Mouse (Mus musculus) limb, embryonic 10.5 days (tissue): ENCODE data around the gene Omt2a. TPM values are rescaled to one million over a fixed set of nuclear protein-coding genes. Genes with fewer than 3 reads are reported as not detected.
"Not testable (repeated sequence)": the region's sequence is repeated elsewhere in the genome, so short reads cannot be mapped to it uniquely, and the experiment has no call there.

ENCODE experiments used
- DNase-seq: peaks from one replicate; pipeline ENCODE4 v3.0.0-alpha.2; 2017; ENCODE audit warnings: low spot score
- H3K27ac ChIP-seq: fragments of 300-500 bp; sonication (generic); 2 replicates; pipeline ENCODE4 v1.5.1; 2016; ENCODE audit warnings: mild to moderate bottlenecking
- H3K27me3 ChIP-seq: fragments of 300-500 bp; sonication (generic); 2 replicates; pipeline ENCODE4 v1.6.1; 2016; ENCODE audit warnings: low read depth, mild to moderate bottlenecking; ENCODE audit not compliant: poor library complexity, severe bottlenecking
- H3K36me3 ChIP-seq: fragments of 300-500 bp; sonication (generic); 2 replicates; pipeline ENCODE4 v1.6.1; 2016; ENCODE audit warnings: mild to moderate bottlenecking, moderate library complexity
- H3K4me1 ChIP-seq: fragments of 300-500 bp; sonication (generic); 2 replicates; pipeline ENCODE4 v1.6.1; 2016
- H3K4me3 ChIP-seq: fragments of 300-500 bp; sonication (generic); 2 replicates; pipeline ENCODE4 v1.5.1; 2016; ENCODE audit warnings: mild to moderate bottlenecking, moderate library complexity
- H3K9me3 ChIP-seq: fragments of 300-500 bp; sonication (generic); replicated peaks from 2 replicates; pipeline ENCODE4 v1.6.1; 2016; ENCODE audit warnings: mild to moderate bottlenecking
- WGBS: fragments of 180-500 bp; shearing (Covaris S2); methylation state at CpG from one replicate; pipeline ENCODE4 v1.1.7; 2016; 5-methylcytosine and 5-hydroxymethylcytosine counted together
- polyA plus RNA-seq: library from polyadenylated mRNA; unstranded; fragments of >200 nt; fragmentation: Nextera tagmentation; extraction: Ambion mirVana; gene quantifications from 2 replicates; pipeline ENCODE4 v1.2.1, GENCODE M21; 2016

The Omt2a gene
- polyA plus RNA-seq, 1 experiment from 2014 or later, result not detected

- H3K4me3 ChIP-seq, DNase-seq, H3K27ac ChIP-seq, H3K9me3 ChIP-seq, H3K36me3 ChIP-seq, H3K4me1 ChIP-seq, H3K27me3 ChIP-seq: not testable (repeated sequence)
- 60% methylated on average over 4 of the region's 4 CpGs for WGBS
Measured at GRCm38 (mm10) chr9:78345235-78345634, 30.6 kb upstream of the Omt2a start.

DNA sequence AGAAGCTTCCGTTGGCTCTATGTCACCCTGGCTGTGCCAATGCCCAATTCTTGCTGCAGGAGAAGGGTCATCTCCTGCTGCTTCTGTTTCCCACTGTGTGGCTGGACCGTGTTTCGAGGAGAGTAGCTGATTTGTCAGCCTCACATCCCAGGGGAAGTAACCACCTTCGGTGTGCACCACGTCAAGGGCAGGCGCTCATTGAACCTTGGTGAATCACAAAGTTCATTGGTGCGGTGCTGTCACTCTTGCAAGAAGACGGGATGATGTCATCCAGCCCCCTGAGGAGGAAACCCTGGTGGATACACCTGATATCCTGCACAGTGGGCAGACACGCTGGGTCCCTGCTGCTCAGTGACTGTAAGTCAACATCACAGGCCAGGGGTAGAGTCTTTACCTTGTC lies 28.5 kb upstream of the Omt2a start:
- 90% methylated on average over 9 of the region's 9 CpGs for WGBS
- not testable (repeated sequence) for DNase-seq

DNA sequence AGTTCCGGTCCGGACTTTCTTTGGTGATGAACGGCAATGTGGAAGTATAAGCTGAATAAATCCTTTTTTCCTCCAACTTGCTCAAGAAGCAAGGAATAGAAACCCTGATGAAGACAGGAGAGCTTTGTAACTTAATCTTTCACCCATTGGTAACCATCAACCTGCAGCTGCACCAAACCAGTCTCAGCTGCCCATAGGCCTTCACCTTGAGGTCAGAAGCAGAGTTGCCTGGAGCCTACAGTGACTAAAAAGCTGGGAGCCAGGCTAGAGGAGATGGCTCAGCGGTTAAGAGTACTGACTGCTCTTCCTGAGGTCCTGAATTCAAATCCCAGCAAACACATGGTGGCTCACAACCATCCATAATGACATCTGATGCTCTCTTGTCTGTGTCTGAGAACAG lies 27.9 kb upstream of the Omt2a start:
- DNase-seq, H3K36me3 ChIP-seq, H3K9me3 ChIP-seq, H3K27me3 ChIP-seq, H3K27ac ChIP-seq, H3K4me3 ChIP-seq, H3K4me1 ChIP-seq: not testable (repeated sequence)
- WGBS, result 84% methylated on average over 4 of the region's 4 CpGs

More for the DNA sequence above, 28.5 kb upstream of the Omt2a start:
- H3K36me3 ChIP-seq, H3K27me3 ChIP-seq, H3K4me1 ChIP-seq, H3K4me3 ChIP-seq, H3K9me3 ChIP-seq, H3K27ac ChIP-seq: not testable (repeated sequence)

- H3K27me3 ChIP-seq, H3K36me3 ChIP-seq, H3K9me3 ChIP-seq, H3K27ac ChIP-seq, H3K4me1 ChIP-seq, H3K4me3 ChIP-seq: not testable (repeated sequence)
- 19% methylated on average over 8 of the region's 8 CpGs for WGBS
- peak; percentile 84 for DNase-seq
Measured at GRCm38 (mm10) chr9:78340324-78340723, 25.7 kb upstream of the Omt2a start.

- not testable (repeated sequence) for H3K4me1 ChIP-seq, H3K27ac ChIP-seq, H3K36me3 ChIP-seq, DNase-seq, H3K9me3 ChIP-seq, H3K27me3 ChIP-seq, H3K4me3 ChIP-seq
Measured at GRCm38 (mm10) chr9:78337050-78337449, 22.5 kb upstream of the Omt2a start.

GRCm38 (mm10) chr9:78327289-78327688 lies 12.7 kb upstream of the Omt2a start, which contains the start of gene Omt2b:
Gene Omt2b (plus strand): TSS chr9:78327589.
- H3K27me3 ChIP-seq, H3K9me3 ChIP-seq, DNase-seq, H3K4me1 ChIP-seq, H3K27ac ChIP-seq, H3K36me3 ChIP-seq, H3K4me3 ChIP-seq: not testable (repeated sequence)
- WGBS, result 82% methylated on average over 1 of the region's 1 CpGs

DNA sequence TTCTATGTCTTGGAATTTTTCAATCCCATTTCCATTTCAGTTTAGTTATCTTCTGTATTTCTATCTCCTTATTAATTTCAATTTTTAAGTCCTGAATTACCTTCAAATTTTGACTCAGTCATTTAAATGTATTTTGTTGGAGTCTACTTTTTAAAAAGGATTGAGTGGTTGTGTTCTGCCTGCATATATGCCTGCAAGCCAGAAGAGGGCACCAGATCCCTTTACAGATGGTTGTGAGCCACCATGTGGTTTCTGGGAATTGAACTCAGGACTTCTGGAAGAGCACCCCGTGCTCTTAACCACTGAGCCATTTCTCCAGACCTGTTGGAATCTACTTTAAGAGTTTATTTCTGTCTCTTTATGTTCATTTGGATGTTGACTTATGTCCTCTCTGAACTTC lies 4.9 kb upstream of the Omt2a start:
- H3K27me3 ChIP-seq, result no peaks in the 10 kb centered on the region
- no peak overlapping the region for H3K27ac ChIP-seq
- no peak for DNase-seq
- no peaks in the 10 kb centered on the region for H3K36me3 ChIP-seq
- no peaks in the 10 kb centered on the region for H3K4me1 ChIP-seq
- no peak overlapping the region for H3K4me3 ChIP-seq
- no peaks in the 10 kb centered on the region for H3K9me3 ChIP-seq
- 38% methylated on average over 1 of the region's 1 CpGs for WGBS

DNA sequence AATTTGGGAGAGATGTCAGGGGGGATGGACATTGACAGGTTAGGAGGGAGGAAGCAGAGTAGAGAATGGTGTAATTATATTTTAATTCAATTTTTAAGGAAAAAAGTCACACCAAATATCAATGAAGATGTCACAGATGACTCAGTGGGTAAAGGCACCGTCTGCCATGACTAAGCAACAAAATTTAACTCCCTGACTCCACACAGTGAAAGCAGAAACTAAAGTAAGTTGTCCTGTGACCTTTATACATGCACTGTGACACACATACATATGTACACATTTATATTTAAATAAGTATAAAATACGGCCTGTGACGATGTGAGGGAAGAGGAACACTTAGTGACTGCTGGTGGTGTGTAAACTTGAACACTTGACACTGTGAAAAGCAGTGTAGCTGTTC lies 6.5 kb downstream of the Omt2a start:
- not testable (repeated sequence) for H3K27ac ChIP-seq, H3K4me1 ChIP-seq, H3K4me3 ChIP-seq, H3K27me3 ChIP-seq, H3K9me3 ChIP-seq, DNase-seq, H3K36me3 ChIP-seq
- 88% methylated on average over 3 of the region's 3 CpGs for WGBS

GRCm38 (mm10) chr9:78299143-78299542 lies 15.5 kb downstream of the Omt2a start:
- not testable (repeated sequence) for DNase-seq, H3K4me1 ChIP-seq, H3K27ac ChIP-seq, H3K36me3 ChIP-seq, H3K4me3 ChIP-seq, H3K27me3 ChIP-seq, H3K9me3 ChIP-seq
- 72% methylated on average over 1 of the region's 1 CpGs for WGBS

- H3K4me3 ChIP-seq, result no peak overlapping the region
- 89% methylated on average over 1 of the region's 1 CpGs for WGBS
- H3K27ac ChIP-seq, result no peak overlapping the region
Measured at GRCm38 (mm10) chr9:78298232-78298631, 16.4 kb downstream of the Omt2a start.

GRCm38 (mm10) chr9:78296089-78296488 lies 18.5 kb downstream of the Omt2a start:
- H3K27me3 ChIP-seq, H3K36me3 ChIP-seq, H3K9me3 ChIP-seq, H3K4me3 ChIP-seq, H3K4me1 ChIP-seq, H3K27ac ChIP-seq: not testable (repeated sequence)
- 10% methylated on average over 6 of the region's 6 CpGs for WGBS
- DNase-seq, result peak; percentile 76

More at GRCm38 (mm10) chr9:78298232-78298631, 16.4 kb downstream of the Omt2a start:
- H3K4me1 ChIP-seq, result no peaks in the 10 kb centered on the region
- DNase-seq, result no peak
- H3K27me3 ChIP-seq, result no peaks in the 10 kb centered on the region
- H3K9me3 ChIP-seq, result no peaks in the 10 kb centered on the region
- no peaks in the 10 kb centered on the region for H3K36me3 ChIP-seq

DNA sequence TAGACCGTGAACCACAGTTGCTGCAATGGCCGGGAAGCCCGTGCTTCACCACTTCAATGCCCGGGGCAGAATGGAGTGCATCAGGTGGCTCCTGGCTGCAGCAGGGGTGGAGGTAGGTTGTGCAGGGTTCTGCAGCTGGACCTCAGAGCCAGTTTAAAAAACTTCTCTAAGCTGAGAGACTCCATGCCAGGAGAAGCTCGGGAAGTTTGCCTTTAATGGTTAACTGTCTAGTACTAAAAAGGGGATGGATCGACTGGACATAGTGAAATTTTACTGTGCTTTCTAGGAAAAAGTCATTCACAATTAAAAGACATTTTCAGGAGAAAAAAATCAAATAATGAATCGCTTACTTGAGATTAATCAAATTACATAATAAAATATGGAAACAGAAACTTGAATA lies 19.8 kb downstream of the Omt2a start:
- not testable (repeated sequence) for DNase-seq
- 85% methylated on average over 7 of the region's 7 CpGs for WGBS

GRCm38 (mm10) chr9:78293683-78294082 lies 20.9 kb downstream of the Omt2a start:
- 100% methylated on average over 1 of the region's 1 CpGs for WGBS
- H3K9me3 ChIP-seq, H3K27me3 ChIP-seq: not testable (repeated sequence)

More for the DNA sequence above, 19.8 kb downstream of the Omt2a start:
- H3K4me1 ChIP-seq, H3K9me3 ChIP-seq, H3K27ac ChIP-seq, H3K36me3 ChIP-seq, H3K27me3 ChIP-seq, H3K4me3 ChIP-seq: not testable (repeated sequence)

DNA sequence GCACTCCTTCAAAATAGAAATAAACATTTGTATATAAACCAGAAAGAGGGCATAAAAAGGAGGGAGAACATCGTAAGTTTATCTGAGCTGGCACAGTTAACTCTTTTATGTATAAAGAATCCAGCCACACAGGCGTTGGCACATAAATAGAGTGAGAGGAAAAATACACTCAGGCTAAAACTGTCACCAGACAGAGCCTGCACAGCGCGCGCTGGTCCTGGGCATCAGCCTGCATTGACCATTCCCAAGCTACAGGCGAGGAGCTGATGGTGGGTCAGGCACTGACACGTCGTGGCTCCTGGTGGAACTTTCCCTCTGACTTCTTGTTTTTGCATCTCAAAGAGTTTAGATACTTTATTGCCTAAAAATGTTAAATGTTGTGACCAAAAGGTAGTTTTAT lies 22.1 kb downstream of the Omt2a start:
- 77% methylated on average over 8 of the region's 8 CpGs for WGBS
- not testable (repeated sequence) for H3K9me3 ChIP-seq, H3K27me3 ChIP-seq, DNase-seq, H3K27ac ChIP-seq, H3K4me1 ChIP-seq, H3K36me3 ChIP-seq, H3K4me3 ChIP-seq

More at GRCm38 (mm10) chr9:78293683-78294082, 20.9 kb downstream of the Omt2a start:
- not testable (repeated sequence) for DNase-seq, H3K4me3 ChIP-seq, H3K4me1 ChIP-seq, H3K27ac ChIP-seq, H3K36me3 ChIP-seq
